Mouse (Mus musculus): ENCODE data around the gene Slc39a13. TPM values are rescaled to one million over a fixed set of nuclear protein-coding genes. Genes with fewer than 3 reads are reported as not detected.
"Not testable (repeated sequence)": the region's sequence is repeated elsewhere in the genome, so short reads cannot be mapped to it uniquely, and the experiment has no call there.

Slc39a13 gene
- total RNA-seq (2021): 10 to 100 TPM; 30.6 to 41.6 TPM

DNA sequence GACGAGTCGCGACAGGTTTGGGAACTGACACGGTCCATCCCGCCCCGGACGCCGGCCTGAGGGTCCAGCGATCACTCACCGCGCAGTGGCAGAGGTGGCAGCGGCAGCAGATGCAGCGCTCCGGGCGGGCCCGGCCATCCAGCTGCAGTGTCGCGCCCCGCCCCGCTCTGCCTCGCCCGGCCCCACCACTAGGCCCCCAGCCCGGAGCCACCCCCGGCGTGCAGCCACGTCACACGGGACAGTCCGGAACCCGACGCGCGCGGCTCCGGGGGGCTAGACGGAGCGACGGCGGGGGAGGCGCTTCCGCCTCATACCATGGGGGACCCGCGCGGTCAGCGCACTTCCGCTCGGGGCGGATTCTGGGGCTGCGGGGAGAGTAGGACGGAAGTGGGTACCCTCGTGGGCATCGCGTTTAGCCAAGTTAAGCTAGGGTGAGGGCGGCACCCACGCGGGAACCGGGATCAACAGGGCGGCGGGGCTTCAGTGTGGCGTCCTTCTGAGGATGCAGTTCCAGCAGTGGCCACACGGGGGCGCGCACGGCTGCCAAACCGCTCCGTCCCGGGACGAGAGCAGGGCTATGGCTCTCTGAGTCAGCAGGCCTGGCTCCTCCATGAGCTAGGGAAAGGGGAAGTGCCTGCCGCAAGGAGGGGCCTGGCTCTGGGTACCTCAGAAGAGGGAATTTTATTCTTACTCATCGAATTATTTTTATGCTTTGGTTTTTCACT, at the start of gene Slc39a13:
TSS of gene Slc39a13 (minus strand) at position 342 of the 725 bp plus-strand sequence.
- intact Hi-C loops (cut with DNase I): loop anchor here (2.0 kb wide), 1 partner anchor 31 kb away; no protein-coding TSS in a partner anchor

DNA sequence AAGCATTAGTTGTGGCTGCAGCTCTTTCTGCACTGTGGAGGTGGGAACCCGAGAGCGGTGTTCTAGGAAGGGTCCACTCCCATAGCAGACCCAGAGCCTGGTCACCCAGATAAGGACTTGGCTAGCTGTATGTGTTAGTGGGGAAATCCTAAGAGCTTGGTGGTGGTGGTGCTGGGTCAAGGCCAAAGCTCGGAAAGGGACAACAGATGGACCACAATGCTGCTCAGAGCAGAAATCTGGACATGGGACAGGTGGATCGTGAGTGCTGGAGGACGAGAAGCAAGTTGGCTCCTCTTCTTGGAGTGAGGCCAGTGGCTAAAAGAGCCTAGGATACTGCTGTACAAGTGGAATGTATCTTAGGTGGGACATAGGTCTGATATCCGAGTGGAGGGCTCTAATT, 49.3 kb upstream of the Slc39a13 start:
- intact Hi-C loops (cut with DNase I): no loop called here
- peak; percentile 73 for DNase-seq

More for the DNA sequence above, at the start of gene Slc39a13:
- peak; percentile 97 for DNase-seq

- DNase-seq: peak; percentile 65
- intact Hi-C loops (cut with DNase I): no loop called here
These were observed 48.8 kb upstream of the Slc39a13 start for GRCm38 (mm10) chr2:91119061-91119460.

DNA sequence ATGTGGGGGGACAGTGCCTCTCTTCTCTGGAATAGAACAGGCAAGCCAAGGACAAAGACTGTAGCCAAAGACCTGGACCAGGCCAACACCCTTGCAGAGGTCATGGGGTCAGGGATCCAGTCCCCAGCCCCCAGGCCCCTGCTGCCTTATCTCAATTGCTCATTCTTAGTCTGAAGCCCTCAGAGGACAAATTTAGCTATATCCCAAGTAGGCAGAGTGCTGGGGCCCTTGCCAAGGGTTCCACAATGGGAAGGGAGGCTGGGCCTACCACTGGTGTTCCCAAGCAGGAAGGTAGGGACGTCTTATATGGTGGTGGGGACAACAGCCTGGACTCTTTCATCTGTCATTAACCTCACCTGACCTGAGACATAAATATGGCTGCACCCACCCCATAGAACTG, 48.4 kb upstream of the Slc39a13 start:
- DNase-seq: no peak
- intact Hi-C loops (cut with DNase I): no loop called here

GRCm38 (mm10) chr2:91117585-91118275, 47.5 kb upstream of the Slc39a13 start, which contains the start of gene Mybpc3:
Gene Mybpc3, plus strand, starts transcription at chr2:91118144.
- intact Hi-C loops (cut with DNase I): no loop called here
- no peak for DNase-seq

DNA sequence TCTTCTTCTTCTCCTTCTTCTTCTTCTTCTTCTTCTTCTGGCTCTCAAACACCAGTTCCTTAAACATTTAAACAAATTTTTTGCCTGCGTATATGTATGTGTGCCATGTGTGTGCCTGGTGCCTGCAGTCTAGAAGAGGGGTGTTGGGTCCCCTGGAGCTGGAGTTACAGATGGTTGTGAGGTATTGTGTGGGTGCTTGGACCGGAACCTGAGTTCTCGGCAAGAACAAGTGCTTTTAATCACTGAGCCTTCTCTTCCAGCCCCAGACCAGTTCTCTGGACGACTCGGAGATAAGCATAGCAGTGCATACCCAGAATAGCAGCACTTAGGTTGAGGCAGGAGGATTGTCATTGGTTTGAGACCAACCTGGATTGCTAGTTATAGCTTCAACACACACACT, 46.6 kb upstream of the Slc39a13 start:
- intact Hi-C loops (cut with DNase I): no loop called here
- no peak for DNase-seq

DNA sequence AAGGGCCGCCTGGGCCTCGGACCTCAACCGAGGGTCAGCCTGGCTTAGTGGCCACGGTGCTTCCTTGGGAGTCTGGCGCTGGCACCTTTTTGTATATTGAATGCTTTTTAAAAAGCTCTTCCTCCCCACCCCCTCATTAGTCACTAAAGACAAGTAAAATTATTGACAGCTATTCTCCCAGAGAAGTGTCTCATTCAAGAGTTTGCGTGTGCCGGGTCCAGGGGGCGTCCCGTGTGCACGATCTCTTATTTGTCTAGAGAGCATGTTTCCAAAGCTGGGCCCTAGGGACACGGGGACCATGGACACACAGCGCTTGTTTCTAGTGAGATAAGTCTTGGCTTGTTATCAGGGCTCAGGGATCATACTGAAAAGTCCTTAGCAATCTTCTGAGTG, 45.4 kb upstream of the Slc39a13 start:
- intact Hi-C loops (cut with DNase I): no loop called here
- no peak for DNase-seq

DNA sequence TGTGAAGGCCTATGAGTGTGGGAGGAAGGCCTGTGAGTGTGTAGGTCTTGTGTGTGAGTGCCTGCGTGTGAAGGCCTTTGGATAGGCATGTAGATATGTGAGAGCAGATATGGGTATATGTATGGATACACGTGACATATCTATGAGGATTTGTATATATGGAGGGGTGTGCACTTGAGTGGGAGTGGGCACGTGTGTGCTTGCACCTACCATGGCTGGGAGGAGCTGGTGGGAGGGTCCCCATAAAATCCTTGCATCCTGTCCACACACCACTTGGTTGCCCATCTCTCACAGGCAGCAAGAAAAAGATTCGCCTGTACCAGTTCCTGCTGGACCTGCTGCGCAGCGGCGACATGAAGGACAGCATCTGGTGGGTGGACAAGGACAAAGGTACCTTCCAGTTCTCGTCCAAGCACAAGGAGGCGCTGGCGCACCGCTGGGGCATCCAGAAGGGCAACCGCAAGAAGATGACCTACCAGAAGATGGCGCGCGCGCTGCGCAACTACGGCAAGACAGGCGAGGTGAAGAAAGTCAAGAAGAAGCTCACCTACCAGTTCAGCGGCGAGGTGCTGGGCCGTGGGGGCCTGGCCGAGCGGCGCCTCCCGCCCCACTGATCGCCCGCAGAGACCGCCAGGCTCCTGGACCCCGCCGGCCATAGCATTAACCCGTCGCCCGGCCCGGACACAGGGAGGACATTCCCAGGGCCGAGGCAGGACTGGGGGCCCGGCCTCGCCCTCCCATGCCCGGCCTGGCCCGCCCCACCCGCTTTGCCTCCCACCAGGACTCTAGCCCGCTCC, 44.8 kb upstream of the Slc39a13 start:
- peak; percentile 98 for DNase-seq
- intact Hi-C loops (cut with DNase I): no loop called here

DNA sequence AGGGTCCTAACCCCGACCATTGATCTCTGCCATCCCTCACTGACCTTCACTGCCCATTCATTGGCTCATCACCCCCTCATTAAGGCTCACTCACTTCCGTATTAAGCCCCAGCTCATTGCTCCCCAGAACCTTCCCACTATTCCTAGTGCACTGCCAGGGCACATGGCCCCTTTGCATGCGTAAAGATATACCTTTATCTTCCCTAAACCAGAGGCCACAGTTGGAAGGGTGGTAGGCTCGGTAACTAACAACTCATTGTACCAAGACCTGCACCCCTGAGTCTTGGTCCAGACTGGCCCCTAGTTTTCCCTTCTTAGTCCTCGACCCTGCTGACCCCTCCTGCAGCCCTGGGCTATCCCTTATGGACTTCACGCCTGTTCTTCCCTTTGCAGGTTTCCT, 43.6 kb upstream of the Slc39a13 start:
- intact Hi-C loops (cut with DNase I): no loop called here
- DNase-seq: no peak

- intact Hi-C loops (cut with DNase I): no loop called here
- DNase-seq: no peak
These were observed 43.1 kb upstream of the Slc39a13 start for GRCm38 (mm10) chr2:91113334-91113733.

DNA sequence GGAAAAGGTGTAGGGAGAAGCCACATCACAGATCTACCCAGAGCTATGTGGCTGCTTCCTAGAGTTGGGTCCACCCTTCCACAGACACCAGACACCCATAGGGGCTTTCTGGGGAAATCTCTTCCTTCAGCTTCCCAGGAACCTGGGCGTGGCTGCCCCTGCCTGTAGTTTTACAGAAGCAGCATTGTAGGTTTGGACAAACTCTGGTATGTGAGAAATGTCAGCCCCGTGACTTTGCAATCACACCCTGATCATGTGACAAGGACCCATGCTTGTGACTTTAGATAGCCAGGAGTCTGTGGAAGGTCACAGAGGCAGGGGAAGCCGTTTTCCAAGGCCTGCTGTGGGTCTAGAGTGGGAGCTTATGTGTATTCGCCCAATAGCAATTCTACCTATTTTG, 42.3 kb upstream of the Slc39a13 start:
- intact Hi-C loops (cut with DNase I): no loop called here

GRCm38 (mm10) chr2:91111832-91112231, 41.6 kb upstream of the Slc39a13 start:
- DNase-seq; intact Hi-C loops (cut with DNase I): not testable (repeated sequence)

More for the DNA sequence above, 42.3 kb upstream of the Slc39a13 start:
- DNase-seq: no peak

GRCm38 (mm10) chr2:91110429-91110828, 40.2 kb upstream of the Slc39a13 start:
- intact Hi-C loops (cut with DNase I): no loop called here
- DNase-seq: no peak

DNA sequence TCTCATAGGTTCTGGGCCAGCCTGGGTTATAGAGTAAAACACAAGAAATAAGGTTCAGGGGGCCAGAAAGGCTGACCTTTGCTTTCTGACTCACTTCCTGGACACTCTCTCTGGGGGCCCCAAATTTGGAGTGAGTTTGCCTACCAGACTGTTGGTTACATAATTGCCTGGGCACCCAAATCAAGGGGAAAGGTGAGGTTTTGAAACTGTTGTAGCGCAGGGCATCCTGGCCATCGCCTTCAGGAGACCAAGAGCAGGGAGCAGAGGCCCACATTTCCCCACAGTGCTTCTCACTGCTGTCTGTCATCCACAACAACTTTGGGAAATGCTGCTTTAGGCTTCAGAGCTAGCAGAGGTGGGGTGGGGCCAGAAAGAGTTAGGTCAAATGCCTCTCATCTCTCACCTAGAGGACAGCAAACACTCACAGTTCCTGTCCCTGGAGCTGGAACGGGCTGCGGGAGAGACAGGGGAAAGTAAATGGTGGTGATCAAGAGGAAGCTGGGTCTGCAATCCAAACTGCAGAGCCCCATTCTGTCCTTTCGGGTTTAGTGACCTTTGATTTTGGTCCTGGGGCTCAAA, 39.7 kb upstream of the Slc39a13 start:
- no peak for DNase-seq
- intact Hi-C loops (cut with DNase I): no loop called here

GRCm38 (mm10) chr2:91109241-91109640, 39.0 kb upstream of the Slc39a13 start:
- DNase-seq: no peak
- intact Hi-C loops (cut with DNase I): no loop called here

GRCm38 (mm10) chr2:91108156-91108555, 37.9 kb upstream of the Slc39a13 start:
- no peak for DNase-seq
- intact Hi-C loops (cut with DNase I): no loop called here

GRCm38 (mm10) chr2:91101124-91101740, 31.0 kb upstream of the Slc39a13 start:
- intact Hi-C loops (cut with DNase I): loop anchor here (2.0 kb wide), 1 partner anchor 30 kb away; the partner anchor contains the start of gene Slc39a13
- DNase-seq: peak; percentile 96

DNA sequence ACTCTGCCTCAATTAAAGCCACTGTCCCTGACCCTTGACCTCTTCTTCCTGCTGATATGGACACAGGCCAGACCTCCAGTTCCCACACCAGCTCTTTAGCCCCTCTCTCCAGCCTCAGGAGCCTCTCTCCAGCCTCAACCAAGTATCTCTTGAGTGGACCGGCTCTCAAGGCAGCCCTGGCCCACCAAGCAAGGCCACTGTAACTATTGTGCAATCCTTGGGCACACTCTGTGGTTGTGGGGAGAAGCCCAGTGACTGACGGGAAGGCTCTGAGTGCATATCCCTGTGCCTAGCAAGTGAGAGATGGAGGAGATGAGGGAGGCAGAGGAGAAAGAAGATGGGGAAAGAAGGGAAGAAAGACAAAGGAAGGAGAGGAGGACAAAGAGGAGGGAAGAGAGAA, 27.9 kb upstream of the Slc39a13 start:
- no peak for DNase-seq
- intact Hi-C loops (cut with DNase I): no loop called here

DNA sequence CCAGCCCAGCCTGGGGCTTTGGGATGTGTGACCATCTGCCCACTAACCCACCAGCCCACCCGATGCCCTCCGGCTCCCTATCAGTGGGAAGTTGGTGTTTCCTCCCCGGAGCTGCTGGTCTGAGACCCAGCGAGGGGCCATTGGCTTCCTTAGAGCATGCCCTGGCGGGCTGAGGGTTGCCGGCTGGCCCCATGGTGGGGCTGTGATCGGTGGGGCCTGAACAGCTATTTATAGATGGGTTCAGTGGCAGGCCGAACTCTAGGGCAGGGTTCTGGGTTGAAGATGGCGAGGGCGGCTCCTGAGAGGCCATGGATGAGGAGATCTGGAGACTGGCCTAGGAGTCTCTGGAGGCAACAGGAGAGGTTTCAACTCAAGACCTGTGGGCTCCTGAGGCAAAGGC, 26.8 kb upstream of the Slc39a13 start:
- intact Hi-C loops (cut with DNase I): no loop called here

GRCm38 (mm10) chr2:91096524-91096923, 26.3 kb upstream of the Slc39a13 start:
- no peak for DNase-seq
- intact Hi-C loops (cut with DNase I): no loop called here

More for the DNA sequence above, 26.8 kb upstream of the Slc39a13 start:
- DNase-seq: no peak
